Mouse (Mus musculus) lung, postnatal 0 days (tissue): ENCODE measurements at regions not wholly inside any gene's neighbourhood (a gene's known extent, or its start where the extent isn't known, plus 50 kb on each side); places are given as distances from the start of the nearest gene placed in this dataset.

Experiments used
- CTCF ChIP-seq: IDR thresholded peaks from 2 replicates; pipeline ENCODE4 v1.5.1; 2016; ENCODE audit warnings: antibody characterized with exemption, mild to moderate bottlenecking
- EP300 ChIP-seq: IDR thresholded peaks from 2 replicates; pipeline ENCODE4 v1.6.1; 2016; ENCODE audit warnings: antibody characterized with exemption, mild to moderate bottlenecking, control low read depth

DNA sequence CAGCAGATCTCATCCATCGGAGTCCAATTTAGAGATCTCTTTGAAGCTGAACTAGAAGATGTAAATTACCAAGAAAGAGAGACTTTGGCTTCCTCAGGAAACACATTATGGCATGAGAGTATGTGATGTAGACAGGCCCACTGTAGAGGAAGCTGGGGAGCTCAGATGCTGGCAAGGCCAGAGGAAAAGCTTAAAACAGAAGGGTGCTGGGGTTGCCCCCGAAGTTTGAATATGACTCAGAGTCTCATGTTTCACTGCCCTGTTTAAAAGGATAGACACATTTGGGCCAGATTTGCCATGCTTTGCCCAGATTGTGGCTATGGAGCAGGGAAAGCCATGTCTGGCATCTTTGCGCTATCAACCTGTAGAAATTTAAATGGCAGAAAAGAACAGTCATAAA, 705.1 kb downstream of the 5730522E02Rik start:
- TF ChIP-seq EP300: no peak
- no peak for TF ChIP-seq CTCF
